Mouse (Mus musculus) adrenal gland, postnatal 4 days (tissue): ENCODE data around the gene Olfr1098. TPM values are rescaled to one million over a fixed set of nuclear protein-coding genes. Genes with fewer than 3 reads are reported as not detected.

ENCODE experiments used
- DNase-seq, 2 experiments: peaks; one replicate each; pipeline ENCODE4 v3.0.0; 2021 to 2022; ENCODE audit warnings: low spot score in 2 of 2, mixed read lengths in 2 of 2
- long read RNA-seq, 2 experiments: library from polyadenylated mRNA; stranded (forward); transcript quantifications; one replicate each; pipeline ENCODE4 v2.0.0; 2021
- total RNA-seq, 2 experiments: library from RNA; stranded (reverse); gene quantifications; 2 replicates each; pipeline ENCODE4 v1.2.3; 2021

The Olfr1098 gene
- total RNA-seq: not detected
- long read RNA-seq, experiment 1: 0 reads
- long read RNA-seq, experiment 2: 0 reads

DNA sequence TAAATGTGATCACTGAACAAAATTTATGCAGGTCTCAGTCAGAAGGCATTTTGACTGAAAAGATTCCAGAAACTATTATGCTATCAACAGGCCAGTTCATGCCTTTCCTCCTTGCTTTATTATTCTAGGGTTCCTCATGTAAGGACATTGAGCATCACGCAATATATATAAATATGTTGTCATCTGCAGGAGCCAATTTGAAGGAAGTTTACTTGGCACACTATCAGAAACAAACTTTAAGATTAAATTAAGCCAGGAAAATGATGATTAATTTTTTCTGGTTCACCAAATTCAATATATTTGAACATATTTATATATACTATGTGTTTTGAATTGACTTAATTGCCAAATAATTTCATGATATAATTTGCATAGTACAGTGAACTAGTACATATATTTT is at the start of gene Olfr1098:
Olfr1098 (minus strand) TSS at position 101 of the 400 bp plus-strand sequence.
- DNase-seq: no peak

DNA sequence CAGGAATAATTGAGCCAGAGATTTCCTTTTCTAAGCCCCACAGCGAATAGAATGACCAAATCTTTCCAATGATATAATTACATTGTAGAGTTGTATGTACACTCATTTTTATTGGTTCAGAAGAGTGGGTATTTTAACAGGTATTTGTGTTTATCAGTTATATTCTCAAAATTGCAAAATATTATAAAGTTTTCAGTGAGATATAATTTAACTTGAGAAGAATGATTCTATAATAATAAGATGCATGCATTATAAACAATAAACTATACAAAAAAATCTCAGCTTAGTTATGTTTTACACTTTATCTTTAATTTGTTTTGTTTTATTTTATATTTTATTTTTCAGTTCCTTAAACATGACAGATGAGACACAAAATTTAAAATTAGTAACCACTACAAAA is 36.2 kb upstream of the Olfr1098 start, which contains the start of gene Olfr1099:
Olfr1099 (minus strand) TSS at position 101 of the 400 bp plus-strand sequence.
- no peak for DNase-seq

DNA sequence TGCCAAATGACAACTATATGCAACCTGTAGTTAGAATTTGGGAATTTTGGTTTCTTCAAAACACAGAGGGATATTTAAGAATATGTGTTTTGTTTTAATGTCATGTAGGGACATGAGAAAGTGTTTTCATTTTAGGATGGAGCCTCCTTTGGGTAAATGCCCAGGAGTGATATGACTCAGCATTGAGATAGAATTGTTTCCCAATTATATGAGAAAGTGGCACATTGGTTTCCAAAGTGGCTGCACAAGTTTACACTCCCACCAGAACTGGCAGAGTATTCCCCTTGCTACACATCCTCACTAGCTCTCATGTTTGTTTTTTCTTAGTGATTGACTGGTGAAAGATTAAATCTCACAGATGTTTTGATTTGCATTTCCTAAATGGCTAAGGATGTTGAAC is 2.2 kb upstream of the Olfr1098 start:
- DNase-seq: no peak

DNA sequence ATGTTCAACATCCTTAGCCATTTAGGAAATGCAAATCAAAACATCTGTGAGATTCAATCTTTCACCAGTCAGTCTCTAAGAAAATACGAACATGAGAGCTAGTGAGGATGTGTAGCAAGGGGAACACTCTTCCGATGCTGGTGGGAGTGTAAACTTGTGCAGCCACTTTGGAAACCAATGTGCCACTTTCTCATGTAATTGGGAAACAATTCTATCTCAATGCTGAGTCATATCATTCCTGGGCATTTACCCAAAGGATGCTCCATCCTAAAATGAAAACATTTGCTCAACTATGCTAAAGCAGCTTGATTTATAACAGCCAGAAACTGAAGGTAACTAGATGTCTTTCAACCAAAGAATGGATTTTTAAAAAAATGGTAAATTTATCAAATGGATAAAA is 18.7 kb downstream of the Olfr1098 start:
- no peak for DNase-seq

DNA sequence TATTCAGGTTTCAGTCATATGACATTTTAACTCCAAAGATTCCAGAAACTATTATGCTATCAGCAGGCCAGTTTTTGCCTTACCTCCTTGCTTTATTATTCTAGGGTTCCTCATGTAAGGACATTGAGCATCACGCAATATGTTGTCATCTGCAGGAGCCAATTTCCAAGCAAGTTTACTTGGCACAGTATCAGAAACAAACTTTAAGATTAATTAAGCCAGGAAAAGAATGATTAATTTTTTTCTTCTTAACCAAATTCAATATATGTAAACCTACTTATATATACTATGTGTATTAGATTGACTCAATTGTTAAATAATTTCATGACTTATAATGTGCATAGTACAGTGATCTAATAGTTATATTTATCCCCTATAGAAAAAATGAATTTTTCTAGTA is 32.2 kb downstream of the Olfr1098 start, which contains the start of gene Olfr1097:
Olfr1097 (minus strand) TSS at position 101 of the 400 bp plus-strand sequence.
- no peak for DNase-seq

DNA sequence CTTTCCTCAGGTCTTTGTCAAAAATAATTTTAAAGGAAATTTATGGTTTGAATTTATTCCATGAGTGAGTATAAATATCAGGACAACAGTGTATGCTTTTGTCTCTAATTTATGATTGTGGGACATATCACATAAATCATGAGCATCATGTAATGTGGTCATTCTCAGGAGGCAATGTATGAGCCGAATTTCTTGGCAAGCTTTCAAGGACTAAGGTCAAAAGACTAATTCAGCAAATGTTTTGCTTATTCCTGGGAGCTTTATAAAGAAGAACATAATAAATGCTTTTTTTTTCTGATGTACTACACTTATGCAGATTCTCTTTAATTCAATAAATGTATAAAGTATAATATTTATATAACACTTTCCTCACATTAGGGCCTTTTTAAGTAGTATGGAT is 49.6 kb downstream of the Olfr1098 start, which contains the start of gene Gm13723:
Gm13723 (minus strand) TSS at position 101 of the 400 bp plus-strand sequence.
- DNase-seq: no peak

Other genes with a start within 250 kb of the Olfr1098 start
- gene Olfr1086, start 244.5 kb downstream of the Olfr1098 start, total RNA-seq: not detected
- not detected for gene Olfr1087, start 226.2 kb downstream of the Olfr1098 start, total RNA-seq
- not detected for gene Olfr1089, start 190.8 kb downstream of the Olfr1098 start, total RNA-seq
- gene Olfr1090, start 165.6 kb downstream of the Olfr1098 start, total RNA-seq: not detected
- gene Olfr1093, start 142.1 kb downstream of the Olfr1098 start, total RNA-seq: not detected
- not detected for gene Olfr141, start 114.5 kb downstream of the Olfr1098 start, total RNA-seq
- gene Olfr1094, start 99.9 kb downstream of the Olfr1098 start, total RNA-seq: not detected
- gene Olfr1095, start 72.8 kb downstream of the Olfr1098 start, total RNA-seq: not detected
- gene Gm13723, start 49.7 kb downstream of the Olfr1098 start, total RNA-seq: not detected
- gene Olfr1097, start 32.3 kb downstream of the Olfr1098 start, total RNA-seq: not detected
- not detected for gene Olfr1099, start 36.1 kb upstream of the Olfr1098 start, total RNA-seq
- gene Olfr1100, start 55.4 kb upstream of the Olfr1098 start, total RNA-seq: not detected
- not detected for gene Olfr1101, start 66.7 kb upstream of the Olfr1098 start, total RNA-seq
- gene Olfr1102, start 73.9 kb upstream of the Olfr1098 start, total RNA-seq: not detected
- not detected for gene Olfr1104, start 102.5 kb upstream of the Olfr1098 start, total RNA-seq
- not detected for gene Olfr1105, start 112.0 kb upstream of the Olfr1098 start, total RNA-seq
- gene Olfr1106, start 127.7 kb upstream of the Olfr1098 start, total RNA-seq: not detected
- not detected for gene Olfr1107, start 151.3 kb upstream of the Olfr1098 start, total RNA-seq
- not detected for gene Olfr1109, start 171.5 kb upstream of the Olfr1098 start, total RNA-seq
- not detected for gene Olfr259, start 190.0 kb upstream of the Olfr1098 start, total RNA-seq
- gene Olfr1110, start 215.8 kb upstream of the Olfr1098 start, total RNA-seq: not detected
- not detected for gene Olfr1111, start 228.1 kb upstream of the Olfr1098 start, total RNA-seq